Mouse (Mus musculus) cerebral cortex, adult 2 months (tissue): ENCODE data around the gene Nkx2-4.

Source experiments
- WGBS: fragments of 180-500 bp; shearing (Covaris S2); methylation state at CpG from one replicate; pipeline ENCODE4 v1.1.7; 2018; 5-methylcytosine and 5-hydroxymethylcytosine counted together

Nkx2-4 gene

GRCm38 (mm10) chr2:147085072-147085870 lies at the start of gene Nkx2-4:
Gene Nkx2-4, minus strand, starts transcription at chr2:147085445.
- 2% methylated on average over 72 of the region's 82 CpGs for WGBS

GRCm38 (mm10) chr2:147127366-147127765 lies 42.1 kb upstream of the Nkx2-4 start:
- WGBS: 88% methylated on average over 6 of the region's 6 CpGs

DNA sequence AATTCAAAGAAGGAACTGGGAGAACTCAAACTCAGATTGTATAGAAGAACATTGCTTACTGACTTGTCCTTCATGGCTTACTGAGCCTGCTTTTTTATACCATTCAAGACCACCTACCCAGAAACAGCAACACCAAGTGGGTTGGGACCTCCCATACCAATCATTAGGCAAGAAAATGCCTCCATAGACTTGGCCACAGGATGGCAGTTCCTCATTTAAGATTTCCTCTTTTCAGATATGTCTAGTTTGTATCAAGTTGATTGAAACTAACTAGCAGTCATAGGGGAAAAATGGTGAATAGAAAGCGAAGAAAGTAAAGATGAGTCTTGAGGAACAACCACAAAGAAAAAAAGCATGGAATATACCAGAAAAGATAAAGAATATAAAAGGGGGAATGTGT lies 34.5 kb upstream of the Nkx2-4 start:
- 98% methylated on average over 1 of the region's 1 CpGs for WGBS

GRCm38 (mm10) chr2:147086441-147086840 lies 1.2 kb upstream of the Nkx2-4 start:
- whole genome bisulfite sequencing: 14% methylated on average over 5 of the region's 5 CpGs

DNA sequence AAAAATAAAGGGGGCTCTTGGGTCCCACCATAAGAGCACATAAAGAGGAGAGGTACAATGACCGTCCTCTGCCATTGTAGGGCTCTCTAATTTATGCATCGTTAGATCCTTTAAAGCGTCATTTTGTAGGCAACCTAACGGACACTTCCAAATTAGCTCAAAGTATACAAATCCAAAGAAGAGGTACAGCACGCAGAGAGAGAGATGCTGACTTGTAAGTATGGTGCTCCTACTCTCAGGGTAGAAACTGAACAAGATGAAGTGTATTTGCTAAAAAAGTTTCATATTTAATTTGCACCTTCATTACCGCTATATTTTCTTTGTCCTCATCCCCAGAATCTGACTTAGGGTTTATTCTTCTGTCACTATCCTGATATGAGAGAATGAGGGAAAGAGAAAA lies 692 bp upstream of the Nkx2-4 start:
- WGBS: 9% methylated on average over 6 of the region's 6 CpGs

DNA sequence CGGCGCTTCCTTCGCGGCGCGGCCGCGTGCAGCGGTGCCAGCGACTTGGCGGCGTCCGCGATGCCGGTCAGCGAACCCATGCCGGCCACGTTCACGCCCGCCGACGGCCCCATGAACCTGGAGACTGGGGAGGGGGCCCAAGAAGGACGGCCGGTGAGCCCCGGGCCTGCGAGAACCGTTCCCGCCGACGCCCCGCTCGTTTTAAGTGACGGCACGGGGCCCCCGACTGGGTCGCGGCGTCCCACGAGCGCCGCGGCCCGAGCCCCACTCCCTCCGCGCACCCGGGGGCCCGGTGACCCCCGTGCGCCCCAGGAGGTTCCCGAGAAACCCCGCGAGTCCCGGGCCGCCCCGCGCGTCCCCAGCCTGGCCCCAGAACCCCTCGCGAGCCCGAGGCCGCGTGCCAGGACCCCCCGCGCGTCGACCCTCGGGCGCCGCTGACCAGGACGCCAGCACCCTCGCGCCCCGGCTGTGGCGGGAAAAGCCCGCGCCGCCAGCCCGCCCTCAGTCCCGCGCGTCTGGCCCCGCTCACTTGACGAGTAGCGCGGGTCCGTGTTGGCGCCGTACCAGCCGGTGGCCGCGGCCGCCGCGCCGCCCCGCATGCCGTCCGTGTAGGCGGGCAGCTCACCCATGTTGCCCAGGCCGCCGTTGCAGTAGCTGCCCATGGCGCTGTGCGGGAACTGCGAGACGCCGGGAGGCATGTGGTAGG lies 726 bp downstream of the Nkx2-4 start:
- WGBS: 2% methylated on average over 106 of the region's 106 CpGs

DNA sequence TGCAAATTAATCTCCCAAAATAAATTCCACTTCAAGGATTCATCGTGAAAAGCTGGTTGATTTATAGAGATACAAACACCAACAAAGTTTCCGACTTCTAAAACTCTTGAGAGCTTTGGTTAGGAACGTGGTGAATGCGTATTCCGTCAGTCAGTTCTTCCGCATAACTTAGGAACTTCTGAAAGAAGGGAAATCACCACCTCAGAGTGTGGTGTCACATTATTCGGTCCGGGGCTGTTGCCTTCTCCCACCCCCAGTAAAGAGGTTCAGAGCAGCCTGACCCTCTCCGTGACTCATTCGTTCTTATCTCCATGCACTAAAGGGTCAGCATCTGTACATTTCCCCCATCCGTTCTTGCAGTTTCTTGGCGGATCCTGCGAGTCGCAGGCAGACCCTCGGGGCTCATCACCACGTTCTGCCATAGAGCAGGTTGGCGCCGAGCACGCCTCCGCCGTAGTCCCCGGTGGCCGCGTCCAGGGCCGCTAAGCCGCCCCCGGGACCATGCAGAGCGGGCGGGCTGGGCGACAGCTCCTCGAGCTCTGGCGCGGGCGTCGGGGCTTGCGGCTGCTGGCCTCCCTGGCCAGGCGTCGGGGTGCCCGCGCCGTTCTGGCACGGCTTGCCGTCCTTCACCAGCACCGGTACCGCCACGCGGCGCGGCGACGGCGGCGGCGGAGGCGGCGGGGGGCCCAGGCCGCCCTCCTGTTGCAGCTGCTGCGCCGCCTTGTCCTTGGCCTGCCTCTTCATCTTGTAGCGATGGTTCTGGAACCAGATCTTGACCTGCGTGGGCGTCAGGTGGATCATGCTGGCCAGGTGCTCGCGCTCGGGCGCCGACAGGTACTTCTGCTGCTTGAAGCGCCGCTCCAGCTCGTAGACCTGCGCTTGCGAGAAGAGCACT lies 1.5 kb downstream of the Nkx2-4 start:
- 2% methylated on average over 72 of the region's 72 CpGs for WGBS

GRCm38 (mm10) chr2:147082391-147082790 lies 2.9 kb downstream of the Nkx2-4 start:
- WGBS: 70% methylated on average over 4 of the region's 4 CpGs

DNA sequence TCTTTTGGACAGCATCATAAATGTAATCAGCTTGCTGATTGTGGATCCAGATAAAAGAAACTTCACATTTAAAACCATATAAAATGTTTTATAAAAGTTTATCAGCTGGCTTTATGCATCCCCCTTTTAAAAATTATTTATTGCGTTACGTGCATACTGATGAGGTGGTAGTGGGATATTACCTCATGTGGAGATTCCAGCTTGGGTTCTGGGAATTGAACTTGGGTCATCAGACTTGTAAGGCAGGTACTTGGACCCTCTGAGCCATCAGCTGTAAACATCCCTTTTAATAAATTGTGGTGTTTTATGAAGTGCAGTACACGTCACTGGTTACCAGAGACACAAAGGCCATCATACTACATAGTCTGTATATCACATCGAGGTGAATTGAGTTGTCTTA lies 10.8 kb downstream of the Nkx2-4 start:
- WGBS: 83% methylated on average over 4 of the region's 4 CpGs

DNA sequence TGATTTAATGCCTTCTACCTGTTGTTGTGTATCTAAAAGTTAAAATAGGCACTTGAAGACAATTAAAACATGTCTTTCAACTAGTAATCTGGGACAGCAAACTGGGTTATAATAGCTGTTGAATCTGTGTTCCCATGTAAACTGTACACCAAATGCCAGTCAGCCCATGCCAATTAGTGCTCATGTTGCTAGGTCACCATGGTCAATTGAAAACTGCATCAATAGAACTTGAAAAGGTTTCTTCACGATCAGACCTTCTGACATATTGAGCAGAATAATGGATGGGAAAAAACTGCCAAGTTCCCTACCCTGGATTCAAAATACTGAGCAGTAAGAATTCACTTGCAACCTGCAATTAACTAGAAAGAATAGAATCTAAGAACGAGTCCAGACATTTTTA lies 11.3 kb downstream of the Nkx2-4 start:
- WGBS: 72% methylated on average over 2 of the region's 2 CpGs

DNA sequence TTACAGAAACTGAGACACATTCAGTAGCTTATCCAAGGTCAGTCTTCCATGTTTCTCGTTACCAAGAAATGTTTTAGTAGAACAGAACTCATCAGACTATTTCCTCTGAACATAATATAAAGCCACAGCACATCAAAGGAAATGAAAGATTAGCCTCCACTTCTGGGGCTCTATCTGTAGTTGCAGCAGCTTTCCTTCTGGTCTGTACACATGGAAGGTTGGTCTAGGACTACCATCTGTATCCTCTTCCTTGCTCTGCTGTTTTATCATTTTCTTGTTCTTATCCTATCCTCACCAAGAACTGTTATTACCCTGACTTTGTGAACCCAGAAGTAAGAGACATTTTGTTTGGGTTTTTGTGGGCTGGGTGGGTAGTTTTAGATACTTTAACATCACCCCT lies 14.9 kb downstream of the Nkx2-4 start:
- 87% methylated on average over 1 of the region's 1 CpGs for WGBS

DNA sequence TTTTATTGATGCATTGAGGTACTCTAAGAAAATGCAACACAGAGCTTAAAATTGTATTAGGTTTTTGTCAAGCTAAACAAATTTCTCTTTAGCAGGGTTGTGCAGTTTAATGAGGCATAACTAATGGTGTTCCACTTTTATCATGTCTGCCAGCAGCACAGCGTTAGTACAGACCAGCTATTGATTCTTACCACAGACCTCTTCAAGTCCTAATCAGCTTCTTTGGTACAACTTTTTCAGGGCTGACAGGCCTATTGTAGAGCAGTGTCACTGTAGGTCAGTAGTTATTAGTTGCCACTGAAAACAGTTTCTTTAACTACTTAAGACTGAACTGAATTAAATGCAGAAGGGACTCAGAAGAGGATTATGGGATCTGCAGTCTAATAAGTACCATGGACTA lies 16.2 kb downstream of the Nkx2-4 start:
- WGBS: 50% methylated on average over 1 of the region's 1 CpGs

GRCm38 (mm10) chr2:147067480-147068246 lies 17.6 kb downstream of the Nkx2-4 start:
- WGBS: 94% methylated on average over 1 of the region's 1 CpGs

- WGBS: 74% methylated on average over 2 of the region's 2 CpGs
Measured at GRCm38 (mm10) chr2:147053229-147053892, 31.9 kb downstream of the Nkx2-4 start.

DNA sequence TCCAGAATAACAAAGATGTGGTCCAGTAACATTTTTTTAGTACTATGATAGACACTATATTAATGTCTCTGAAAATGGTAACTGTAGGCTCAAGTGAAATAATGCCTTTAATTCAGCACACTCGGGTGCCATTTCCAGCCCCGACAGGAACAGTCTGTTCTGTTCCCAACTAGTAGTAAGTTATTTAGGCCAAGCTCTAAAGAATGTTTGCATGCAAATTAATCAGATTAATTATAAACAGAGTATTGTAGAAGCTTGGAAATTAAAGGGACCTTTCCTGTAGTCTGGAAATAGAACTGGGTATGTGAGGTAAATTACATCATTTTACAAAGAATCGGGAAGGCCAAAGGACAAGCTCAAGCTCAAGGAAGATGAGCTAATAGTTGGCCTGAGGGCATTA lies 38.2 kb downstream of the Nkx2-4 start:
- 74% methylated on average over 3 of the region's 3 CpGs for WGBS

DNA sequence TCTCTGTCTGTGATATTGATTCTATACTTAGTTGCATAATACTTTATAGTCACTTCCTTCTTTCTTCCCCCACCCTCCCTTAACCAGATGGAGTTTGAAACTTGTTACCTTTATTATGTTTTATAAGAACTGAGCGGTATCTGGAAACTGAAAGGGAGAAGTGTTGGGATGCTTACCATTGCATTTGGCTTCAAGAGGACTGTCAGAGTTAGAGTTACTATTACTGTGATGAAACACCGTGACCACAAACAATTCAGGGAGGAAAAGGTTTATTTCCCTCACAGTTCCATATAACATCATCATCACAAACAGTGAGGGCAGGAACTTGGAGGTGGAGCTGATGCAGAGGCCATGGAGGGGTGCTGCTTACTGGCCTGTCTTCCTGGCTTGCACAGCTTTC lies 49.4 kb downstream of the Nkx2-4 start:
- WGBS: 86% methylated on average over 2 of the region's 2 CpGs
